Mouse (Mus musculus) v-Abl transformed pro-B cells (cell line): ENCODE results near the gene Ier2.
"Not testable (repeated sequence)": the region's sequence is repeated elsewhere in the genome, so short reads cannot be mapped to it uniquely, and the experiment has no call there.

ENCODE experiments used
- in situ Hi-C, 2 experiments: fragments of 400-800 bp; cut with MboI; formaldehyde crosslinking; loops; one replicate each; pipeline ENCODE4 v1.15.1; 2025; ENCODE audit not compliant: unreplicated experiment in 2 of 2

Gene Ier2

GRCm38 (mm10) chr8:84646800-84647199 lies 15.9 kb downstream of the Ier2 start:
- in situ Hi-C loops = no loop called here

DNA sequence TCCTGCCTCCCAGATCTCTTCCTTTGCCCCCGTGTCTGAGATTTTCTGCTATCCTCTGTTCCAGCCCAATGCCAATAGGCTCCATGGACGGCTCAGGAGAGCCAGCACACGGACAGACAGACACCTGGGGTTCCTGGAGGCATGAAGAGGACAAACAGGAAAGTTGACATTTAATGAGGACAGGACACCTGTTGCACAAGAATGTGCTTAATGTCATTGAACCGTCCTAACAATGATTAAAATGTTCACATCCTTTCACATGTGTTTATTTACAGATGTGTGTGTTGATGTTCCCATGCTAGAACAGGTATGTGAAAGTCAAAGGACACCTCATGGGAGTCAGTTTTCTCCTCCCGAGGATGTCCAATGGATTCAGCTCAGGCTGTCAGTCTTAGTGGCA lies 19.6 kb downstream of the Ier2 start:
- in situ Hi-C loops = no loop called here

- in situ Hi-C loops = no loop called here
Measured at GRCm38 (mm10) chr8:84641578-84642361, 20.9 kb downstream of the Ier2 start.

DNA sequence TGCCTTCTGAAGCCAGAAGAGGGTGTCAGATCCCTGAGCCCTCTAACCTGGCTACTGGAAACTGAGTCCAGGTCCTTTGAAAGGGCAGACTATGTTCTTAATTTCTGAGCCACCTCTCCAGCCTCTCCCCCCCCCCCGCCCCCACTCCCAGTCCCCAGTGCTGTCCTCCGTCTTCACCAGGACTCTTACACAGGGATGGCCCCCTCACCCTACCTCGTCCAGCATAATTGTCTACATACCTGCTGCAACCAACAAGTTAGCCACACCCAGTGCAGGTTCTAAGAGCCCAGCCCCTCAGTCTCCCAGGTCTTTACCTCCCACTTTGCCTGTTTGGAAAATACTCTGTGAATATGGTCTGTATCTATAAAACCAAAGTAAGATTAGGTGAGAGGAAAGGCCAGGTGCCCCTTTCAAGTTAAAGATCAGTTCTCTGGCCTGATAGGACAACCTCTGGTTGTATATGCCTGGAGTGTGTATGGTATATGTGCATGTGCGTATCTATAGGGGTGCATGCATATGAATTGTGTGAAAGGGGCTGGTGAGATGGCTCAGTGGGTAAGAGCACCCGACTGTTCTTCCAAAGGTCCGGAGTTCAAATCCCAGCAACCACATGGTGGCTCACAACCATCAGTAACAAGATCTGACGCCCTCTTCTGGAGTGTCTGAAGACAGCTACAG lies 21.9 kb downstream of the Ier2 start:
- in situ Hi-C loops = no loop called here

DNA sequence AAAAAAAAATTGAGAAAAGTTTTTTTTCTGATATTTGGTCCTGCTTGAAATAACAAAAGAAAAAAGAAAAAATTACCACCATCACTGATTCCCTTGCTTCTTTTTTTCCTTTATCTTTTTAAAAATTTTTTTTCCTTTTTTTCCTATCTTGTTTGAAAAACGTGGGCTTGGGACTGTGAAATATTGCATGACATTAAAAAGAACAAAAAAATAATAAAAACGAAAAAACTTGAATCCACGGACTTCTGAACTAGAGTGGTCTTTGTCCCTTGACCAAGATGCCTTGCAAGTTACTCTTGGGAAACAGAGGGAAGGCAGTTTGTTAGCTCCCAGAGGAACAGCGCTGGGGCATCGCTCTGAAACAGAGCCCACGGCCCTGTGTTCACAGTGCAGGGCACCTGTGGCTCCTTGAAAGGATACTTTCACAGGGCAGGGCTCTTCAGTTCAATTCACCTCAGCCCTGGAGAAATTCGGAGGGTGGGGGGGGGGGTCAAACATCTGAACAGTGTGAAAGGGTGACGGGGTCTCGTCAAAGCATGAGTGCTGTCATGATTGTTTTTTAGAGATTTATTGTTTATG lies 22.6 kb downstream of the Ier2 start:
- in situ Hi-C loops = no loop called here

DNA sequence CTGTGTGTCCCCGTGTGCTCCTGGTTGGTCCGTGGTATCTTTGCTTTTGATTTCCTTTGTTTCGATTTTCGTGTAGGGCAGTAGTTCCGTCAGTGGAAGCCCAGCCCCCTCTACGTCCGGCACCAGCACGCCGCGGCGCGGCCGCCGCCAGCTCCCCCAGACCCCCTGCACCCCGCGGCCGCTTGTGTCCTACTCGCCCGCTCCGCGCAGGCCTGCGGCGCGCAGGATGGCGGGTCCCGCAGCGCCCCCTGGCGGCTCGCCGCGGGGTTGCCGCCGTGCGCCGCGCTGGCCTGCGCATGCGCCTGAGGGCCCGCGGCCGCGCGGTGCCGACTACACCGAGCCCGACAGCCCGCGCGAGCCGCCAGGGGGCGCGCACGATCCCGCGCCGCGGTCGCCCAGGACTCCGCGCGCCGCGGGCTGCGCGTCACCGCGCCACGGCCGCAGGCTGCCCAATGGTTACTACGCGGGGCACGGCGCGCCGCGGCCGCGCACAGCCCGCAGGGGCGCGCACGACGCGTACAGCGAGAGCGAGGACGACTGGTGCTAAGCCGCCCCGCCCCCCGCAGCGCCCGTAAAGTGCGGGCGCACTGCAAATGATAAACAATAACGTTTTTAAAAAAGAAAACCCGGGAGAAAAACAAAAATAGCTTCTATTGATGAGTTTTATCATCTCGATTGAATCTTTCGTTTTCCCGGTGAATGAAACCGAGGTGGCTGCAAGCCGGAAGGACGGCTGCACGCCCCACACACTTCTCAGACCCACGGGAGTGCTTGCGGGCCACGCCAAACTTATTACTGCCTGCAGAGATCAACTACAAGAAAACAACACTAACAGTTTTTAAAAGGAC lies 23.3 kb downstream of the Ier2 start:
- in situ Hi-C loops = no loop called here

GRCm38 (mm10) chr8:84638555-84639161 lies 24.0 kb downstream of the Ier2 start:
- in situ Hi-C loops = no loop called here

DNA sequence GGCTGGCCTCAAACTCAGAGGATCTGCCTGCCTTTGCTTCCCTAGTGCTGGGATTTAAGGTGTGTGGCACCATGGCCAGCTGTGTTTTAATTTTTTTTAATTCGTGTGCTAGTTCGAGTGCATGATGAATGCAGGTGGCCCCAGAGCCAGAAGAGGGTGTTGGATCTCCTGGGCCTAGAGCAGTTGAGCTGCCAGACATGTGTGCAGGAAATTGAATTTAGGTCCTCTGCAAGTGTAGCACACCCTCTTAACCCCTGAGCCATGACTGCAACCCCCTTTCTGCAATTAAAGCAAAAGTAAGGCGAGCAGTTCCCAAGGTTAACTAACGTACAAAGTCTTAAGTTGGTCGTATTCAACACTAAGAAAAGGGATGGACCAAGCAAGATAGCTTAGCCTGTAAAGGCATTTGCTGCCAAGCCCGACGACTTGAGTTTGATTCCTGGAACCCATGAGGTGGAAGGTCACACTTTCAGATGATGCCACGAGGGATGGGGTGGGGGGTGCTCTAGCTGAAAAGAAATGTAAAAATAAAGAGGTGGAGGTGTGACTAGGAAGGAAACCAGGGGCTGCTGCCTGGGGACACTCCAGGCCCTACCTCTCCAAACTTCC lies 24.6 kb downstream of the Ier2 start:
- in situ Hi-C loops = no loop called here

- in situ Hi-C loops = no loop called here
Measured at GRCm38 (mm10) chr8:84636051-84636691, 26.5 kb downstream of the Ier2 start.

DNA sequence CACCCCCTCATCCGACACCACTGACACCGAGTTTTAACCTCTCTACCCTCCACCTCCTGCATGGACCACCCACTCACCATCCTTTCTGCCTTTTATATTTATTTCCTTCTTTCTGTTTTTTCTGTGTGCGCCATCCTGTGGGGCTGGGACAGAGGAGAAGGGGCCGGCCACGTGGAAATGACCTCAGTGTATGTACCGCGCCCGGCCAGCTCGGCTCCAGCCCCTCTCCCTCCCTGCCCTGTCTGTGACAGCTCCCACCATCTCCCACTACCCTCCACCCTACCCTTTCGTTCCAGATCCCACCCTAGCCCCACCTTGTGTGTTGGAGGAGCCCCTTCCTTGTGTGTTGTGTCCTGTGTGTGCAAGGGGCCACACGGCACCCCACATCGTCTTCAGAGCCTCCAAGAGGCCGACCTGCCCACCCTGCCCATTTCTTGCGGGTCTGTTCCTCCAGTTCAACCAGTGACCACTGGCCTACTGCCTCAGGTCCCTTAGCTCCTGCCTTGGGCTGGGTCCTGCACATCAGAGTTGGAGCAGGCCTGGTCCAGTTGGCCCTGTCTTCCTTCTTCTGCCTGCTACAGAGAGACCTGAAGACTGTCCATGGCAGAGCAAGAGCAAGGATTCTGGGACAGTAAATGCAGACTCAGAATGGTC lies 27.1 kb downstream of the Ier2 start:
- in situ Hi-C loops = no loop called here

DNA sequence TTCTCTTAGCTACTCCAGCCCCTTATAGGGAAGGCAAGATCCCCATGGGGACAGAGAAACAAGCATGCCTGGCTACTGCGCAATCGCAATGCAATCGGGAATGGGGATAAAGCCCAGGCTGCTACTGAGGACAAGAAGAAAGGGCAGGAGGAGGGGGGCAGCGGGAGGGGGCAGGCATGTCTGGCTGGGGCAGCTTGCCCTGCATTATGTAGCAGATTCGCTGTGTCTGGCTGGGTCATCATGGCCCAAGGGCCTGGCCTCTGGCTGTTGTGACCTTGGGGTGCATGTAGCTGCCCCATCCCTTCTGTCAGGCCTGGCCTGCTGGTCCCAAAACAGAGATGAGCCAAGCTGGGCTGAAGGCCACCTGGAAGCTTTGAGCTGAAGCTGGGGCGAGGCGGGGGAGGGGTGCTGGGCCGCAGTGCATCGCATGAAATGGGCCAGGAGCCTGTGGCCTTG lies 27.8 kb downstream of the Ier2 start:
- in situ Hi-C loops = no loop called here

- in situ Hi-C loops = no loop called here
Measured at GRCm38 (mm10) chr8:84633841-84634584, 28.6 kb downstream of the Ier2 start.

- in situ Hi-C loops = no loop called here
Measured at GRCm38 (mm10) chr8:84631813-84632212, 30.8 kb downstream of the Ier2 start.

- in situ Hi-C loops = no loop called here
Measured at GRCm38 (mm10) chr8:84630145-84630544, 32.5 kb downstream of the Ier2 start.

DNA sequence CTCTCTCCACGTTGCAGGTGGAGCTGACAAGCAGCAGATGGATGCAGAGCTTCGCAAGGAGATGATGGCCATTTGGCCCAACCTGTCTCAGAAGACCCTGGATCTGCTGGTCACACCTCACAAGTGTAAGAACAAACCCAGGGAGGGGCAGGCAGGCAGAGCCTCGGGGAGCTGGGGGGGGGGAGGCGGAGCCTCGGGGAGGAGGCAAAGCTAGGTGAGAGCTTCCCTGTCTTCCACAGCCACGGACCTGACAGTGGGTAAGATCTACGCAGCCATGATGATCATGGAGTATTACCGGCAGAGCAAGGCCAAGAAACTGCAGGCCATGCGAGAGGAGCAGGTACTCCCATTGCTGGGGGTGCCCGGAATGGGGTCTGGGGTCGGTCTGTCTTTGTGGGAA lies 33.1 kb downstream of the Ier2 start:
- in situ Hi-C loops = no loop called here

DNA sequence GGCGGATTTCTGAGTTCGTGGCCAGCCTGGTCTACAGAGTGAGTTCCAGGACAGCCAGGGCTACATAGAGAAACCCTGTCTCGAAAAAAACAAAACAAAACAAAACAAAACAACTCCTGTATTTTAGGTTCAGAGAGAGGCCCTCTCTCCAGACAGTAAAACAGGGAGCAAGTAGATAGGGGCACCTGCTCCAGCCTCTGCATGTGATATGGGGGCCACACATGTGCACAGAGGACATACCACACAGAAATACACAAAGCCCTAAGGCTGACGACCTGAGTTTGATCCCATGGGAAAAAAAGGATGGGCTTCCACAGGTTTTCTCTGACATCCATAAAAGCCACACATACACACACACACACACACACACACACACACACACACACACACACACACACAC lies 39.2 kb downstream of the Ier2 start:
- in situ Hi-C loops = not testable (repeated sequence)

GRCm38 (mm10) chr8:84621102-84621625 lies 41.5 kb downstream of the Ier2 start:
- in situ Hi-C loops = no loop called here

- in situ Hi-C loops = no loop called here
Measured at GRCm38 (mm10) chr8:84617005-84617404, 45.6 kb downstream of the Ier2 start.
